Mouse (Mus musculus) lung, postnatal 0 days (tissue): ENCODE data around the gene Fam221b.

Source experiments
- CTCF ChIP-seq: IDR thresholded peaks from 2 replicates; pipeline ENCODE4 v1.5.1; 2016; ENCODE audit warnings: antibody characterized with exemption, mild to moderate bottlenecking
- EP300 ChIP-seq: IDR thresholded peaks from 2 replicates; pipeline ENCODE4 v1.6.1; 2016; ENCODE audit warnings: antibody characterized with exemption, mild to moderate bottlenecking, control low read depth

DNA sequence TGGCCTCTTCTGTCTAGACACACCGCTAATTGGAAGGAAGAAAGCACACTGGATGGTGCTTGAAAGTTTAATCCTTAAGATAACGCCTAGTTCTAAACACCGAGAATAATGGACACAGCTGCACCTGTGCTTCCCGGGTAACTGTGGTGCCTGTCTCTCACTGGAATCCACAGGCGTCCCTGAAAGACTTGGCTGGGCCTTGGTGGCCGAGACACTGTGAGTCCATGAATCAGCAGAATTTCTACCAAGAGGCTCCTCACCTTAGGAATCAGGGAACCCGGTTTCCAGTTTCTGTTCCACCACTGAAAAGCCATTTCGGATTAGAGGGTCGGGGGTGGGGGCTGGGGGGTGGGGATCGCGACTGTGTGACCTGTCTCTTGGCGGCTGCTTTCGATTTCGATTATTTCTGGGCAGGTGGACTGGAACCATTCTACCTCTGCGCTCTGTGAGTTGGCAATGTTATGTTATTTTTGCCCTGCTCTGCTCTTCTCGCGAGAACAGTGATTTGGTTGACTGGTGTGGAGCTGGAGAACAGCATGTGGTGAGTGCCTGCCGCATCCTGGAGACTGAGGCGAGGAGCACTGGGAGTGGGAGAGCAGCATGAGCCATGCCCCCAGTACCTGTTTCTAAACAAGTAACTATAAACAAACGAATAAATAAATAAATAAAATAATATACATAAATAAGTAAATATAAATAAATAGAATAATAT is 39.7 kb downstream of the Fam221b start:
- no peak for TF ChIP-seq CTCF
- no peak for TF ChIP-seq EP300
